Mouse (Mus musculus) cerebellum, adult 11 months (tissue): ENCODE measurements around the gene Tln2.

Source experiments
- DNase-seq: peaks from one replicate; pipeline ENCODE4 v3.0.0; 2022

The Tln2 gene

GRCm38 (mm10) chr9:67559603-67560002 lies at the start of gene Tln2:
Tln2 (minus strand) TSS chr9:67559703.
- DNase-seq = no peak

GRCm38 (mm10) chr9:67609226-67609625 lies 49.7 kb upstream of the Tln2 start:
- no peak for DNase-seq

- no peak for DNase-seq
Observed at GRCm38 (mm10) chr9:67607786-67608366, 48.4 kb upstream of the Tln2 start.

GRCm38 (mm10) chr9:67607268-67607667 lies 47.8 kb upstream of the Tln2 start:
- DNase-seq = no peak

- DNase-seq = no peak
Observed at GRCm38 (mm10) chr9:67605867-67606435, 46.4 kb upstream of the Tln2 start.

GRCm38 (mm10) chr9:67604940-67605339 lies 45.4 kb upstream of the Tln2 start:
- DNase-seq = no peak

GRCm38 (mm10) chr9:67602347-67602746 lies 42.8 kb upstream of the Tln2 start:
- no peak for DNase-seq

GRCm38 (mm10) chr9:67595221-67595620 lies 35.7 kb upstream of the Tln2 start:
- DNase-seq = no peak

- no peak for DNase-seq
Observed at GRCm38 (mm10) chr9:67593469-67594141, 34.1 kb upstream of the Tln2 start.

GRCm38 (mm10) chr9:67592726-67593125 lies 33.2 kb upstream of the Tln2 start:
- DNase-seq = no peak

- DNase-seq = no peak
Observed at GRCm38 (mm10) chr9:67587111-67587510, 27.6 kb upstream of the Tln2 start.

- DNase-seq = no peak
Observed at GRCm38 (mm10) chr9:67586489-67586888, 27.0 kb upstream of the Tln2 start.

GRCm38 (mm10) chr9:67584871-67585270 lies 25.4 kb upstream of the Tln2 start:
- DNase-seq = no peak

- DNase-seq = no peak
Observed at GRCm38 (mm10) chr9:67581581-67582280, 22.2 kb upstream of the Tln2 start.

- DNase-seq = no peak
Observed at GRCm38 (mm10) chr9:67579541-67579940, 20.0 kb upstream of the Tln2 start.

- no peak for DNase-seq
Observed at GRCm38 (mm10) chr9:67574721-67575248, 15.3 kb upstream of the Tln2 start.

- DNase-seq = no peak
Observed at GRCm38 (mm10) chr9:67573683-67573979, 14.1 kb upstream of the Tln2 start.

GRCm38 (mm10) chr9:67572790-67573682 lies 13.5 kb upstream of the Tln2 start:
- peak; percentile 15 for DNase-seq

- no peak for DNase-seq
Observed at GRCm38 (mm10) chr9:67565801-67566258, 6.3 kb upstream of the Tln2 start.

- no peak for DNase-seq
Observed at GRCm38 (mm10) chr9:67549811-67550501, 9.5 kb downstream of the Tln2 start.

- DNase-seq = no peak
Observed at GRCm38 (mm10) chr9:67549332-67549731, 10.2 kb downstream of the Tln2 start.

- DNase-seq = no peak
Observed at GRCm38 (mm10) chr9:67546650-67547049, 12.9 kb downstream of the Tln2 start.
